Mouse (Mus musculus) thymus, adult 2 months (tissue): ENCODE results near the gene Skp2. TPM values are rescaled to one million over a fixed set of nuclear protein-coding genes. Genes with fewer than 3 reads are reported as not detected.

Source experiments
- DNase-seq: peaks from one replicate; pipeline ENCODE4 v3.0.0; 2021
- H3K27ac ChIP-seq: fragments of 200-500 bp; 2 replicates; pipeline ENCODE4 v1.5.1; 2012; ENCODE audit warnings: low read length, control low read depth; ENCODE audit not compliant: control insufficient read depth, insufficient read depth
- H3K27me3 ChIP-seq: fragments of 200-500 bp; 2 replicates; pipeline ENCODE4 v1.6.1; 2012; ENCODE audit warnings: mild to moderate bottlenecking, low read length, moderate library complexity, mixed read lengths; ENCODE audit not compliant: control insufficient read depth, insufficient read depth
- H3K36me3 ChIP-seq: fragments of 200-500 bp; 2 replicates; pipeline ENCODE4 v1.6.1; 2012; ENCODE audit warnings: mild to moderate bottlenecking, low read length, moderate library complexity; ENCODE audit not compliant: control insufficient read depth, insufficient read depth
- H3K4me1 ChIP-seq: fragments of 200-500 bp; replicated peaks from 2 replicates; pipeline ENCODE4 v1.6.1; 2012; ENCODE audit warnings: low read length; ENCODE audit not compliant: control insufficient read depth, insufficient read depth
- H3K4me3 ChIP-seq: fragments of 200-500 bp; 2 replicates; pipeline ENCODE4 v1.5.1; 2012; ENCODE audit warnings: mild to moderate bottlenecking, low read length, control low read depth, moderate library complexity; ENCODE audit not compliant: control insufficient read depth, insufficient read depth
- CTCF ChIP-seq: fragments of 200-500 bp; IDR thresholded peaks from 2 replicates; pipeline ENCODE4 v1.5.1; 2012; ENCODE audit warnings: mild to moderate bottlenecking, control low read depth, low read length, moderate library complexity, borderline replicate concordance; ENCODE audit not compliant: control insufficient read depth, poor library complexity, insufficient read depth; ENCODE audit errors: extremely low read depth
- POLR2A ChIP-seq: fragments of 200-500 bp; IDR thresholded peaks from 2 replicates; pipeline ENCODE4 v1.6.1; 2012; ENCODE audit warnings: mild to moderate bottlenecking, low read length, control low read depth, moderate library complexity; ENCODE audit not compliant: control insufficient read depth, poor library complexity, insufficient read depth; ENCODE audit errors: extremely low read depth
- WGBS: fragments of 180-500 bp; shearing (Covaris S2); methylation state at CpG from one replicate; pipeline ENCODE4 v1.1.7; 2018; 5-methylcytosine and 5-hydroxymethylcytosine counted together
- polyA plus RNA-seq: library from polyadenylated mRNA; depleted of rRNA; stranded (reverse); fragments of >200 nt; gene quantifications from 2 replicates; pipeline ENCODE4 v1.2.3, GENCODE M21; 2012

The Skp2 gene
- polyA plus RNA-seq, 1 experiment, result 11.5 TPM

- no peak overlapping the region for H3K27ac ChIP-seq
- WGBS, result 94% methylated on average over 8 of the region's 8 CpGs
Measured at GRCm38 (mm10) chr15:9088683-9089072, 66.5 kb downstream of the Skp2 start.

DNA sequence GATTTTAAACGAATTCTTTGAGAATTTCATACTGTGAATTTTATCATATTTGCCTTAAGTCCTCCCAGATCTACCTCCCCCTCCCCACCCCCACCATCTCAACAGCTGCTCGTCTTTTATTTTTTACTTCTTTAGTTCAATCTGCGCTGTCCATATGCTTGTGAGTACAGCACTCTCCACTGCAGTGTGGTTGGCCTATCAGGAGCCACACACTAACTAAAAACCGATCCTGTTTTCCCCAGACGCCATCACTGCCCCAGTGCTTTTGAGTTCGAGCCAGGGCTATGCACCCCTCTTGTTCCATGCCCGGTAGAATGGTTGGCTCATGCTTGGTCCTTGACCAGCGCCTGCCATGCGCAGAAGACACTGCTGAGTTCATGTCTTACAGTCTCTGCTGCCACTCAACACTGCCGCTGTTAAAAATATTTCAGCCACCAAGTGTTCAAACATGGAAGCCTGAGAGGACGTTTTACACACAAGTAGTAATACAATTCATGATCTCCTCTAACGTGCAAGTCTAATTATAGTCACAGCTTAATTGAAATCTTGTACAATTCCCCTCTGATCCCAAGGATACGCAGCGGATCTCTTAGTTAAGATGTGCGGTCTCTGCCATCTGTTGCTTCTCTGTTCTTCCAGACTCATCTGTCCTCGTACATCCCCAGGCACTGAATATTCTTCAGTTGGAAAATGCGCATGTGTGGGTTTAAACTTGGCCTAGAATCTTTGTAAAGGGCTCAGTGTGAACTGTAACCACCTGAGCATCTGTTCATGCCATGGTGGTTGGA, 67.1 kb downstream of the Skp2 start:
- H3K27ac ChIP-seq, result no peak overlapping the region
- no peaks in the 10 kb centered on the region for H3K27me3 ChIP-seq
- H3K36me3 ChIP-seq, result peaks cover 7% of the 10 kb centered on the region
- H3K4me1 ChIP-seq, result 0 out of 2 replicates have a peak, but pooled peaks cover 3% of the 10 kb centered on the region
- H3K4me3 ChIP-seq, result no peak overlapping the region
- no peak for DNase-seq
- WGBS, result 97% methylated on average over 17 of the region's 17 CpGs
- TF ChIP-seq CTCF, result no peak
- no peak for TF ChIP-seq POLR2A

More at GRCm38 (mm10) chr15:9088683-9089072, 66.5 kb downstream of the Skp2 start:
- H3K4me1 ChIP-seq, result 0 out of 2 replicates have a peak, but pooled peaks cover 3% of the 10 kb centered on the region
- no peaks in the 10 kb centered on the region for H3K27me3 ChIP-seq
- no peak for DNase-seq
- TF ChIP-seq POLR2A (no peak), CTCF (no peak)
- no peak overlapping the region for H3K4me3 ChIP-seq
- peaks cover 13% of the 10 kb centered on the region for H3K36me3 ChIP-seq

DNA sequence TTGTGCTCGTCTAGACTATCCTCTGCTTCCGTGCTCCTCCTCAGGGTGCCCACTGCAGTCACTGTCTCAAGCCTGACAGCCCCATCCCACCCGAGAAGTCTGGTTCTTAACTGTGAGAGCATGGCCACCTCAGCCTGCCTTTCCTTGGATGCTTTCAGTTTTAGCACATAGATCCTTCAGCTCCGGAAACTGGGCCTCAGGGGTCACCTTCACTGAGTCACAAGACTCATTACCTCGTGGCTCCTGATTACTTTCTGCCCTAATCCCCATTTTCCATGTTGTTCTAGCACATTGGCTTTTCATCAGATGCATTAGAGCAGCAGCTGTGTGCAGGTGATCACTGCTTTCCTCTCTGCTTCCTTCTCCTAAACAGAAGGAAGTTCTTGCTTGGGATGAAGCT, 67.8 kb downstream of the Skp2 start:
- no peaks in the 10 kb centered on the region for H3K27me3 ChIP-seq
- WGBS, result 84% methylated on average over 5 of the region's 5 CpGs
- H3K36me3 ChIP-seq, result 0 out of 2 replicates have a peak, but pooled peaks cover under 1% of the 10 kb centered on the region
- TF ChIP-seq POLR2A (no peak), CTCF (no peak)
- 0 out of 2 replicates have a peak, but pooled peaks cover 3% of the 10 kb centered on the region for H3K4me1 ChIP-seq
- DNase-seq, result no peak
- no peak overlapping the region for H3K27ac ChIP-seq
- H3K4me3 ChIP-seq, result no peak overlapping the region

- Histone ChIP-seq H3K27me3 (no peaks in the 10 kb centered on the region), H3K4me3 (no peak overlapping the region), H3K27ac (no peak overlapping the region), H3K4me1 (0 out of 2 replicates have a peak, but pooled peaks cover 3% of the 10 kb centered on the region), H3K36me3 (no peaks in the 10 kb centered on the region)
- no peak for TF ChIP-seq POLR2A
- no peak for TF ChIP-seq CTCF
- WGBS, result 75% methylated on average over 11 of the region's 11 CpGs
- DNase-seq, result no peak
Measured at GRCm38 (mm10) chr15:9086813-9087212, 68.4 kb downstream of the Skp2 start.

DNA sequence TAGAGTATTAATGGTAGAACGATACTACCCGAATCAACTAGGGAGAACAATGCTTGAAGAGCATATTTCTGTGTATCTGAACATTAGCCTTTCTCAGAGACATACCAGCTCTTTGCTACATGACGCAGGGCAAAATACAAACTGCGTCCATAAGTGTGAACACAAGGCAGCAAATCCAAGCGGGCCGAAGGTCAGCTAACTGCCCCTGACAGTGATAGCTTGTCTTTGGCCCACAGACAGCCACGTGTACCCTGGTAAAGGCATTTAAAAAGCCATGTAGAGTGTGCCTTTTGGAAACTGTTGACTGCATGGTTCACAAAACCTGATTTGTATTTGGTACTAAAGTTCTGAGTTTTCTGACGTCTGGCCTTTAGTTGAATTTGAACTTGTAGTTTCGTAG, 72.5 kb downstream of the Skp2 start:
- TF ChIP-seq CTCF, result no peak
- no peak for TF ChIP-seq POLR2A
- 97% methylated on average over 9 of the region's 9 CpGs for WGBS
- no peaks in the 10 kb centered on the region for H3K36me3 ChIP-seq
- DNase-seq, result no peak
- no peaks in the 10 kb centered on the region for H3K27me3 ChIP-seq
- no peak overlapping the region for H3K4me3 ChIP-seq
- H3K4me1 ChIP-seq, result peaks cover 5% of the 10 kb centered on the region; the same call in 1 of the 2 replicates
- H3K27ac ChIP-seq, result no peak overlapping the region

DNA sequence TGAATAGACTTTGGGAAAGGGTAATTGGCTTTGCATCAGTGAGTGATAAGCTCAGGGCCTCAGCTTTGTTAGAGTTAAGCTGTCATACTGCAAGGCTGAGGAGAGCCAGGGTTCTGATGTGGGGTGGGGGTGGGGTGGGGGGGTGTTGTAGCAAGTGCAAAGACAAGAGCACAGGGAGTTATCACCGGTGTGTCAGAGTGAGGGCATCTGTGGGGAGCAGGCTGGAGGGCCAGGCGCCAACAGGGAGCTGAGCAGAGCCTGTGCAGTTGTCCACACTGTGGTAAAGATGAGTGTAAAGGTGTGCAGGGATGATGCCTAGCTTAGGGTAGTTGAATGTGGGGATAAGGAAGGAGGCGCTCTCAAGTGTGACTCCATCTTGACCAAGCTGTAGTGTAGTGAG, 73.9 kb downstream of the Skp2 start:
- no peaks in the 10 kb centered on the region for H3K27me3 ChIP-seq
- DNase-seq, result no peak
- H3K4me1 ChIP-seq, result peaks cover 2% of the 10 kb centered on the region; the same call in 1 of the 2 replicates
- H3K27ac ChIP-seq, result no peak overlapping the region
- H3K4me3 ChIP-seq, result no peak overlapping the region
- WGBS, result 98% methylated on average over 3 of the region's 3 CpGs
- TF ChIP-seq CTCF (no peak), POLR2A (no peak)
- H3K36me3 ChIP-seq, result no peaks in the 10 kb centered on the region

GRCm38 (mm10) chr15:9080206-9080605, 75.0 kb downstream of the Skp2 start:
- TF ChIP-seq CTCF (no peak), POLR2A (no peak)
- no peak for DNase-seq
- no peak overlapping the region for H3K4me3 ChIP-seq
- no peaks in the 10 kb centered on the region for H3K27me3 ChIP-seq
- peaks cover 2% of the 10 kb centered on the region; the same call in 1 of the 2 replicates for H3K4me1 ChIP-seq
- no peaks in the 10 kb centered on the region for H3K36me3 ChIP-seq
- no peak overlapping the region for H3K27ac ChIP-seq
- WGBS, result 74% methylated on average over 4 of the region's 4 CpGs
